9 mouse cellular contexts compared by ENCODE assay signal in the genomic region with DNA sequence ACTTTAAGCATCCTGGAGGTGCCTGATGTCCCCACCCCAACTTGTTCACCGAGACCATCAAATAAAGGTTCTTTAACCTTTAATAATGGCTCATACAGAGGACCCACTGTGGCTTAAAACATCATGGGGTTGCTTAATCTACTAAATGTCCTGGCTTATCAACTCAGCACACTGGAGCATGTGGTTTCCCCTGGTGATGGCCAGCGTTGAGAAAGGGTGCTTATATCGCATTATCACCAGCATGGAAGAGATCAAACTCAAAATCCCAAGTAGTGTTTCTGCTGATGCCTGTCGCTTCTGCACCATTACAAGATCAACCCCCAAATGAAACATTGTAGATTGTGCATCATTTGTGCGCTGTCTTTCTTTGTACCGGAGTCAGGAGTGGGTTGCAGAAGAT. TPM values are rescaled to one million over a fixed set of nuclear protein-coding genes. Genes with fewer than 3 reads are reported as not detected.
DNase-seq lines count a peak whose midpoint lies in the region; ATAC-seq lines count a peak whose summit lies in the region.
"Had no signal": no experiment of that assay in that cellular context is flagged by ENCODE, and none has a peak within 500 bp of the region (broad histone marks: within the 10 kb centered on the region; RNA-seq: fewer than 3 reads in every experiment).

No protein-coding gene starts in this region.

- no peak for ATAC-seq in kidney, embryonic 15.5 days (replicated peaks; ENCODE audit: low FRiP score)
- no peak for ATAC-seq in hindbrain, embryonic 16.5 days
- no peak for ATAC-seq in midbrain, embryonic 14.5 days (ENCODE audit: low FRiP score, low TSS enrichment)
- ATAC-seq in activated CD4-positive, CD25-positive, alpha-beta regulatory T cell, adult 4 months = no peak

- peak overlapping the region; percentile 71; the same call in 1 of the 2 replicates for H3K9ac ChIP-seq in kidney, embryonic 15.5 days
- H3K9ac ChIP-seq in hindbrain, embryonic 16.5 days (ENCODE audit: low read depth, low read length) = no peak overlapping the region
- no peak overlapping the region for H3K9ac ChIP-seq in midbrain, embryonic 14.5 days (replicated peaks; ENCODE audit: low read length)

- H3K4me2 ChIP-seq in kidney, embryonic 15.5 days = peak overlapping the region; percentile 62
- peak overlapping the region; percentile 82 for H3K4me2 ChIP-seq in hindbrain, embryonic 16.5 days (ENCODE audit: low read length)
- H3K4me2 ChIP-seq in midbrain, embryonic 14.5 days (ENCODE audit: low read length) = peak overlapping the region; percentile 67

- 90% methylated on average over 6 of the region's 6 CpGs for WGBS in kidney, embryonic 15.5 days
- 98% methylated on average over 6 of the region's 6 CpGs for WGBS in hindbrain, embryonic 16.5 days
- 96% methylated on average over 6 of the region's 6 CpGs for WGBS in midbrain, embryonic 14.5 days

- H3K9me3 ChIP-seq in kidney, embryonic 15.5 days (replicated peaks) = no peaks in the 10 kb centered on the region
- H3K9me3 ChIP-seq in hindbrain, embryonic 16.5 days (ENCODE audit: control insufficient read depth, low read length) = no peaks in the 10 kb centered on the region
- H3K9me3 ChIP-seq in midbrain, embryonic 14.5 days (ENCODE audit: control insufficient read depth, low read length) = no peaks in the 10 kb centered on the region

- peak overlapping the region; percentile 62 for H3K4me3 ChIP-seq in kidney, embryonic 15.5 days (replicated peaks)
- no peak overlapping the region; the same call in 1 of the 2 replicates for H3K4me3 ChIP-seq in hindbrain, embryonic 16.5 days (ENCODE audit: low read length)
- H3K4me3 ChIP-seq in midbrain, embryonic 14.5 days (replicated peaks; ENCODE audit: low read depth, low read length) = peak overlapping the region; percentile 61

- H3K27ac ChIP-seq in kidney, embryonic 15.5 days = peak overlapping the region; percentile 97; the same call in 1 of the 2 replicates
- peak overlapping the region; percentile 89 for H3K27ac ChIP-seq in hindbrain, embryonic 16.5 days (ENCODE audit: low read depth, low read length)
- H3K27ac ChIP-seq in midbrain, embryonic 14.5 days (replicated peaks; ENCODE audit: low read depth, low read length) = no peak overlapping the region

- peaks cover 26% of the 10 kb centered on the region for H3K4me1 ChIP-seq in kidney, embryonic 15.5 days
- H3K4me1 ChIP-seq in hindbrain, embryonic 16.5 days (ENCODE audit: control insufficient read depth, insufficient read depth, low read depth, low read length) = peaks cover 8% of the 10 kb centered on the region
- no peaks in the 10 kb centered on the region for H3K4me1 ChIP-seq in midbrain, embryonic 14.5 days (ENCODE audit: control insufficient read depth, insufficient read depth, low read length)

- H3K36me3 ChIP-seq in kidney, embryonic 15.5 days = no peaks in the 10 kb centered on the region
- H3K36me3 ChIP-seq in hindbrain, embryonic 16.5 days (ENCODE audit: control insufficient read depth, insufficient read depth, low read length) = no peaks in the 10 kb centered on the region
- no peaks in the 10 kb centered on the region for H3K36me3 ChIP-seq in midbrain, embryonic 14.5 days (ENCODE audit: control insufficient read depth, insufficient read depth, low read length)

- DNase-seq in kidney, adult 9 months = no peak
- peak; percentile 63 for DNase-seq in c-Kit-positive CD71-positive TER-119-negative erythroid progenitor cells, embryonic 14.5 days (ENCODE audit: low read depth)
- no peak for DNase-seq in midbrain, embryonic 14.5 days
- DNase-seq in cerebellum, postnatal 4 days (ENCODE audit: low spot score in 2 of 2) = no peak
- DNase-seq in layer of hippocampus, adult 9-11 months = no peak
- DNase-seq: lung, adult 18-20 months had no signal

- H3K27me3 ChIP-seq in kidney, embryonic 15.5 days = no peaks in the 10 kb centered on the region
- no peaks in the 10 kb centered on the region for H3K27me3 ChIP-seq in hindbrain, embryonic 16.5 days (replicated peaks; ENCODE audit: control insufficient read depth, insufficient read depth, low read length)
- no peaks in the 10 kb centered on the region for H3K27me3 ChIP-seq in midbrain, embryonic 14.5 days (ENCODE audit: control insufficient read depth, insufficient read depth, low read length)

RNA-seq across cellular contexts. Expression of gene Wnt7b, which starts 53.2 kb away (rescaled TPM):
- polyA plus RNA-seq in kidney, embryonic 15.5 days (2015; fragmentation: Nextera tagmentation; extraction: Ambion mirVana) = 16.3 and 16.8 TPM in 2 replicates
- 26.4 and 35.4 TPM in 2 replicates for polyA plus RNA-seq in hindbrain, embryonic 16.5 days (2015; fragmentation: Nextera tagmentation; extraction: Ambion mirVana)
- polyA plus RNA-seq in midbrain, embryonic 14.5 days (2014; fragmentation: Nextera tagmentation; extraction: Ambion mirVana) = 38.0 and 43.1 TPM in 2 replicates
- not detected for polyA plus RNA-seq in activated CD4-positive, CD25-positive, alpha-beta regulatory T cell, adult 4 months (2017; shearing (Covaris generic))

Comparison
In these comparisons a context has a peak if more than half of its experiments do, and no peak if none do; other contexts are left out.
1. RNA of gene Wnt7b, which starts 53.2 kb away (polyA plus RNA-seq): 38.0 to 43.1 TPM in midbrain, embryonic 14.5 days, 26.4 to 35.4 TPM in hindbrain, embryonic 16.5 days and 16.3 to 16.8 TPM in kidney, embryonic 15.5 days; not detected in activated CD4-positive, CD25-positive, alpha-beta regulatory T cell, adult 4 months; every median in the first group is over 10 times any median in the second.
2. Peak in every context shown above with its lines, with median percentiles within 50 percentile points of each other: H3K4me2 ChIP-seq.